Mouse (Mus musculus): ENCODE data around the gene Efna5.

DNA sequence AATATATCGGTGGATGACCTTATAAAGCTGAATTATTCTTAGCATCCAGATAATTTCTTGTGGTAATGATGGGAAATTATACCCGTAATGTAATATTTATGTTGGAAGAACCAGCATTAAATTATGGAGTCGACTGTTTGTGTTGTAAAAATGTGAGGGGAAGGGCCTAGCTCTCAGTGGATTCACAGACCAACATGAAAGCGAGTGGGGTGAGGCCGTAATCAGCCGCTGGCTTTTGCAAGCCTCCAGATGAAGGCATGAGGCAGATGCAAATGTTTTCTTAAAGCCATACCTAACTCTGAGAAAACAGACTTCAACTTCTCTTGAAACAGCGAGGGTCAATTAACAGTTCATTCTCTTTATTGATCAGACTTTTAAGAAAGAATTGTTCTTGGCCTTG lies 106.4 kb downstream of the Efna5 start:
- TF ChIP-seq POLR2A (IDR thresholded peaks at IDR 0.05; ENCODE audit: borderline replicate concordance, extremely low read depth, low read depth, low read length) (no peak), CTCF (IDR thresholded peaks at IDR 0.05; ENCODE audit: insufficient read depth, low read length) (no peak)
